Mouse (Mus musculus): ENCODE measurements at regions not wholly inside any gene's neighbourhood (a gene's known extent, or its start where the extent isn't known, plus 50 kb on each side); places are given as distances from the start of the nearest gene placed in this dataset.

DNA sequence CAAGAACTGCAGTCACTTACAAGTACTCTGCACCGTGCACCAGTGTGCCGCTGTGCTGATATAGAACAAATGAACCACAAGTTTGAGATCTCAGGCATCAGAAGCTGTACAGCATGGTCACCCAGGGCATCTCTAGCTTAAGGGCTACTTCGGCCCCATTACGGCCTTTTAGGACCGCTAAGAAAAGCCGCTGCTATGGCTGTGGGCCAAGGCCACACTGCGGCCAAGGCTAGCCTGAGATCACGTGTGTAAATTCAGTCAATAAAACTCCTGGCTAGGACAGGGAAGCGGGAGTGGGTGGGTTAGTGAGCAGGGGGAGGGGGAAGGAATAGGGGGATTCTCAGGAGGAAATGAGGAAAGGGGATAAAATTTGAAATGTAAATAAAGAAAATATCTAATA, 50.9 kb upstream of the Atp12a start:
- H3K4me2 ChIP-seq (ENCODE audit: low read length): no peak overlapping the region
- no peaks in the 10 kb centered on the region for H3K36me3 ChIP-seq (ENCODE audit: control insufficient read depth, insufficient read depth)
- no peak overlapping the region for H3K9ac ChIP-seq (replicated peaks; ENCODE audit: low read depth, low read length)
- no peak overlapping the region for H3K27ac ChIP-seq (ENCODE audit: low read length)
- H3K4me3 ChIP-seq (replicated peaks; ENCODE audit: low read length): no peak overlapping the region
- WGBS: 80% methylated on average over 9 of the region's 9 CpGs
- no peaks in the 10 kb centered on the region for H3K27me3 ChIP-seq (replicated peaks; ENCODE audit: control insufficient read depth, insufficient read depth, low read length)
- H3K4me1 ChIP-seq (replicated peaks; ENCODE audit: control insufficient read depth, insufficient read depth, low read length): no peaks in the 10 kb centered on the region
- no peaks in the 10 kb centered on the region for H3K9me3 ChIP-seq (ENCODE audit: control insufficient read depth, low read length)
- ATAC-seq: no peak

DNA sequence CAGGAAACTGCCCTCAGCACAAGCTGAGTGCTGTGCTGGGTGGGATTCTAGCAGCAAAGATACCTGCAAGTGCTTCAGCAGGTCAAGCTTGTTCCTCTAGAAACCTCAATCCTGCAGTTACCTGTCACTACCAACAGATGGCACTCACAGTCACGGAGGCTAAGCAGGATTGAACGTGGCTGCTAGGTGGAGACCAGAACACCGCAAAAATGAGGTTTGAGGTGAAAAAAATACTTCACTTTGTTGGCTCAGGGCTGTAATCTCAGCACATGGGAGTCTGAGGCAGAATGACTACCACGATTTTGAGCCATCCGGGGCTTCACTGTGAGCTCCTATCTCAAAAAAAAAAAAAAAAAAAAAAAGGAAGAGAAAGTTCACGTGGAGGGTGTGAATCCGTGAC, 50.4 kb upstream of the Atp12a start:
- Histone ChIP-seq H3K9ac (replicated peaks; ENCODE audit: low read depth, low read length) (no peak overlapping the region), H3K27me3 (replicated peaks; ENCODE audit: control insufficient read depth, insufficient read depth, low read length) (no peaks in the 10 kb centered on the region), H3K4me3 (replicated peaks; ENCODE audit: low read length) (no peak overlapping the region), H3K9me3 (ENCODE audit: control insufficient read depth, low read length) (no peaks in the 10 kb centered on the region), H3K4me1 (replicated peaks; ENCODE audit: control insufficient read depth, insufficient read depth, low read length) (no peaks in the 10 kb centered on the region), H3K4me2 (ENCODE audit: low read length) (no peak overlapping the region), H3K36me3 (ENCODE audit: control insufficient read depth, insufficient read depth) (no peaks in the 10 kb centered on the region), H3K27ac (ENCODE audit: low read length) (no peak overlapping the region)
- 35% methylated on average over 7 of the region's 7 CpGs for WGBS
- 0 out of 2 replicates have a peak, but pooled peaks have one; percentile 15 for ATAC-seq
